Mouse (Mus musculus) heart, embryonic 15.5 days (tissue): ENCODE data around the gene AW822073. TPM values are rescaled to one million over a fixed set of nuclear protein-coding genes. Genes with fewer than 3 reads are reported as not detected.

Experiments used
- ATAC-seq: fragments of 200-750 bp; cut with Nextera tagmentation; replicated peaks from 2 replicates; pipeline ENCODE4 v1.8.0; 2017; ENCODE audit warnings: low read depth, moderate TSS enrichment; ENCODE audit not compliant: insufficient number of reproducible peaks, insufficient read depth, low FRiP score
- H3K27ac ChIP-seq: fragments of 300-500 bp; sonication (generic); 2 replicates; pipeline ENCODE4 v1.5.1; 2015; ENCODE audit warnings: mild to moderate bottlenecking, inconsistent platforms
- H3K27me3 ChIP-seq: fragments of 300-500 bp; sonication (generic); 2 replicates; pipeline ENCODE4 v1.6.1; 2015; ENCODE audit warnings: inconsistent platforms
- H3K36me3 ChIP-seq: fragments of 300-500 bp; sonication (generic); 2 replicates; pipeline ENCODE4 v1.6.1; 2015; ENCODE audit warnings: mild to moderate bottlenecking, inconsistent platforms
- H3K4me1 ChIP-seq: fragments of 300-500 bp; sonication (generic); replicated peaks from 2 replicates; pipeline ENCODE4 v1.6.1; 2015; ENCODE audit warnings: inconsistent platforms
- H3K4me2 ChIP-seq: fragments of 300-500 bp; sonication (generic); 2 replicates; pipeline ENCODE4 v1.6.1; 2015; ENCODE audit warnings: inconsistent platforms, mild to moderate bottlenecking, moderate library complexity
- H3K4me3 ChIP-seq: fragments of 300-500 bp; sonication (generic); 2 replicates; pipeline ENCODE4 v1.5.1; 2015; ENCODE audit warnings: mild to moderate bottlenecking, inconsistent platforms
- H3K9ac ChIP-seq: fragments of 300-500 bp; sonication (generic); 2 replicates; pipeline ENCODE4 v1.6.1; 2015; ENCODE audit warnings: mild to moderate bottlenecking, inconsistent platforms
- H3K9me3 ChIP-seq: fragments of 300-500 bp; sonication (generic); replicated peaks from 2 replicates; pipeline ENCODE4 v1.6.1; 2016; ENCODE audit warnings: inconsistent platforms
- WGBS: fragments of 180-500 bp; shearing (Covaris S2); methylation state at CpG from one replicate; pipeline ENCODE4 v1.1.7; 2015; ENCODE audit warnings: mixed read lengths; 5-methylcytosine and 5-hydroxymethylcytosine counted together
- polyA plus RNA-seq: library from polyadenylated mRNA; unstranded; fragments of >200 nt; fragmentation: Nextera tagmentation; extraction: Ambion mirVana; gene quantifications from 2 replicates; pipeline ENCODE4 v1.2.1, GENCODE M21; 2015

The AW822073 gene
- polyA plus RNA-seq, 1 experiment from 2014 or later = not detected

DNA sequence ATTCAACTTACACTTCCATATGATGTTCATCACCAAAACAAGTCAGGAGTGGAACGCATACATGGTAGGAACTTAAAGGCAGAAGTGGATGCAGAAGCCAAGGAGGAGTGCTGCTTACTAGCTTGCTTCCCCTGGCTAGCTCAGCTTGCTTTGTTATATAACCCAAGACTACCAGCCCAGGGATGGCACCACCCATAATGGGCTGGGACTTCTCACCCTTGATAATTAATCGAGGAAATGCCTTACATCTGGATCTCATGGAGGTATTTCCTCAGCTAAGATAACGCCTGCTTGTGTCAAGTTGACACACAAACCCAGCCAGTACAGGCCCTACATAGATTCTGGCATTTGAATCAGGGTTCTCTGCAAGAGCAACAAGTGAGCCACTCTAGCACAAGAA, 7.4 kb downstream of the AW822073 start:
- ATAC-seq = no peak
- no peaks in the 10 kb centered on the region for H3K4me1 ChIP-seq
- WGBS = 70% methylated on average over 3 of the region's 3 CpGs
- H3K4me2 ChIP-seq = no peak overlapping the region
- H3K9me3 ChIP-seq = 0 out of 2 replicates have a peak, but pooled peaks cover 4% of the 10 kb centered on the region
- no peak overlapping the region for H3K27ac ChIP-seq
- no peak overlapping the region for H3K9ac ChIP-seq
- H3K36me3 ChIP-seq = no peaks in the 10 kb centered on the region
- no peak overlapping the region for H3K4me3 ChIP-seq
- H3K27me3 ChIP-seq = no peaks in the 10 kb centered on the region

DNA sequence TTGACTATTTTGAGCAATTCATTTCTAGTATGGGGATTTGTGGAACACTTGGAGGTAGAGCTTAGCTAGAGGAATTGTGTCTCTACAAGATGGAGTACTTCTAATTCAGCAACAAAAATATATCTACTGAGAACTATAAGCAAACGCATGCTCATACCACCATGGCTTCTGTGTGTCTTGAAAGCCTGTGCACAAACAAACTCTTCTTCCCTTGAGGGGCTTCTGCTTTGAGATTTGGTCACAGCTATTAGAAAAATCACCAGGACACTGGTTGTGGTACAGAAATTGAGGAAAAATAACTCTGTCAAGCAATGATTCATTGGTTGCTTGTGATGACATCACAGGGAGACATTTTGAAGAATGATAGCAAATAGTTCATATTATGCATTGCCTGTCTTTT, 9.4 kb downstream of the AW822073 start:
- no peaks in the 10 kb centered on the region for H3K4me1 ChIP-seq
- 0 out of 2 replicates have a peak, but pooled peaks cover 4% of the 10 kb centered on the region for H3K9me3 ChIP-seq
- no peak for ATAC-seq
- H3K9ac ChIP-seq = no peak overlapping the region
- H3K27me3 ChIP-seq = no peaks in the 10 kb centered on the region
- H3K4me3 ChIP-seq = no peak overlapping the region
- 74% methylated on average over 1 of the region's 1 CpGs for WGBS
- no peak overlapping the region for H3K27ac ChIP-seq
- H3K36me3 ChIP-seq = no peaks in the 10 kb centered on the region
- no peak overlapping the region for H3K4me2 ChIP-seq

- no peak; the same call in 1 of the 2 replicates for ATAC-seq
- WGBS = 70% methylated on average over 5 of the region's 5 CpGs
These were observed 9.8 kb downstream of the AW822073 start for GRCm38 (mm10) chr10:58214934-58215333.

GRCm38 (mm10) chr10:58214497-58214896, 10.2 kb downstream of the AW822073 start:
- H3K4me1 ChIP-seq = no peaks in the 10 kb centered on the region
- H3K27ac ChIP-seq = no peak overlapping the region
- H3K9me3 ChIP-seq = 0 out of 2 replicates have a peak, but pooled peaks cover 4% of the 10 kb centered on the region
- no peak overlapping the region for H3K9ac ChIP-seq
- H3K36me3 ChIP-seq = no peaks in the 10 kb centered on the region
- no peak for ATAC-seq
- no peak overlapping the region for H3K4me3 ChIP-seq
- no peak overlapping the region for H3K4me2 ChIP-seq
- no peaks in the 10 kb centered on the region for H3K27me3 ChIP-seq

More at GRCm38 (mm10) chr10:58214934-58215333, 9.8 kb downstream of the AW822073 start:
- Histone ChIP-seq H3K9ac (no peak overlapping the region), H3K36me3 (no peaks in the 10 kb centered on the region), H3K4me2 (no peak overlapping the region), H3K4me1 (no peaks in the 10 kb centered on the region), H3K27ac (no peak overlapping the region), H3K4me3 (no peak overlapping the region), H3K27me3 (no peaks in the 10 kb centered on the region), H3K9me3 (0 out of 2 replicates have a peak, but pooled peaks cover 4% of the 10 kb centered on the region)

DNA sequence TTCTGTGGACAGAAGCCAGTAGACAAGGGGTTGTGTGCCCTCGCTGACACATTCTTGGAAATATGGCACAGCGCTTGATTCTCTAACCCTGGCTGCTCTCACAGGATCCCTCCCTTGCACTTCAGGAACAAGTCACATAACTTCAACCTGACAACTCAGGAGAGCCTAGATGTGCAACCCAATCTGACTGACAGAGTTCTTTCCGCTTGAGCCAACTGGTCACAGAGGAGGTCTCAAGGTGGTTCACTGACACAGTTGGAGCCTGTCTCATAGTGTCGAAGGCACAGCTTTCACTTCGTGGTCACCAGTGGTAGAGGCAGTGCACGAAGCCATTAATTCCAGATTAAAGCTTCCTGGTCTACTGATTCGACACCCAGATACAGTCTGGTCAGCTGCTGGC, 12.5 kb downstream of the AW822073 start:
- no peaks in the 10 kb centered on the region for H3K27me3 ChIP-seq
- no peak overlapping the region for H3K9ac ChIP-seq
- no peak overlapping the region for H3K27ac ChIP-seq
- H3K36me3 ChIP-seq = no peaks in the 10 kb centered on the region
- no peak overlapping the region for H3K4me3 ChIP-seq
- WGBS = 66% methylated on average over 7 of the region's 7 CpGs
- no peak overlapping the region for H3K4me2 ChIP-seq
- no peaks in the 10 kb centered on the region for H3K4me1 ChIP-seq
- ATAC-seq = no peak
- 0 out of 2 replicates have a peak, but pooled peaks cover 4% of the 10 kb centered on the region for H3K9me3 ChIP-seq

- no peak overlapping the region for H3K4me2 ChIP-seq
- ATAC-seq = no peak
These were observed 13.5 kb downstream of the AW822073 start for GRCm38 (mm10) chr10:58211213-58211612.

DNA sequence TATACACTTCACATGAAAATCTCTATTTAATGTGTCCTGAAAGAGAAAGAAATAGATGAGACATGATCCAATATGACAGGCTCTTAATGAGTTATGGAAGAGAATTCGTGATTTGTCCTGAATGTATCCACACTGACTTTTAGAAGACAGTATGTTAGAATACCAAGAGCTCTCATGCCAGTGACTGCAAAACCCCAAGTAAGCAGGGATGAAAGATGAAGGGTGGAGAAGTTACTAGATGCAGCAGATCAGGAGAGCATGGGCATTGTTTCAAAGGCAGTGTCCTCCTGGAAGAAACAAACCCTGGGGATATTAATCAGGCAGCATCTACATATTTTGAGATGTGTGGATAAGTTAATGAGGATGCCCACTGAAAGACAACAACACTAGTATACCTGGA, 14.2 kb downstream of the AW822073 start:
- no peak overlapping the region for H3K4me2 ChIP-seq
- H3K27ac ChIP-seq = no peak overlapping the region
- no peak for ATAC-seq
- H3K9ac ChIP-seq = no peak overlapping the region
- H3K4me3 ChIP-seq = no peak overlapping the region
- H3K9me3 ChIP-seq = 0 out of 2 replicates have a peak, but pooled peaks cover 7% of the 10 kb centered on the region
- H3K36me3 ChIP-seq = no peaks in the 10 kb centered on the region
- H3K27me3 ChIP-seq = no peaks in the 10 kb centered on the region
- no peaks in the 10 kb centered on the region for H3K4me1 ChIP-seq
- WGBS = 50% methylated on average over 1 of the region's 1 CpGs

More at GRCm38 (mm10) chr10:58211213-58211612, 13.5 kb downstream of the AW822073 start:
- Histone ChIP-seq H3K27me3 (no peaks in the 10 kb centered on the region), H3K9ac (no peak overlapping the region), H3K4me3 (no peak overlapping the region), H3K27ac (no peak overlapping the region), H3K36me3 (no peaks in the 10 kb centered on the region), H3K9me3 (0 out of 2 replicates have a peak, but pooled peaks cover 9% of the 10 kb centered on the region), H3K4me1 (no peaks in the 10 kb centered on the region)
- WGBS = 75% methylated on average over 2 of the region's 2 CpGs

- ATAC-seq = no peak
- 58% methylated on average over 2 of the region's 2 CpGs for WGBS
- no peaks in the 10 kb centered on the region for H3K36me3 ChIP-seq
- H3K4me3 ChIP-seq = no peak overlapping the region
- no peak overlapping the region for H3K27ac ChIP-seq
- no peaks in the 10 kb centered on the region for H3K4me1 ChIP-seq
- H3K27me3 ChIP-seq = no peaks in the 10 kb centered on the region
- no peak overlapping the region for H3K9ac ChIP-seq
- H3K4me2 ChIP-seq = no peak overlapping the region
- 0 out of 2 replicates have a peak, but pooled peaks cover 7% of the 10 kb centered on the region for H3K9me3 ChIP-seq
These were observed 14.8 kb downstream of the AW822073 start for GRCm38 (mm10) chr10:58209710-58210467.

DNA sequence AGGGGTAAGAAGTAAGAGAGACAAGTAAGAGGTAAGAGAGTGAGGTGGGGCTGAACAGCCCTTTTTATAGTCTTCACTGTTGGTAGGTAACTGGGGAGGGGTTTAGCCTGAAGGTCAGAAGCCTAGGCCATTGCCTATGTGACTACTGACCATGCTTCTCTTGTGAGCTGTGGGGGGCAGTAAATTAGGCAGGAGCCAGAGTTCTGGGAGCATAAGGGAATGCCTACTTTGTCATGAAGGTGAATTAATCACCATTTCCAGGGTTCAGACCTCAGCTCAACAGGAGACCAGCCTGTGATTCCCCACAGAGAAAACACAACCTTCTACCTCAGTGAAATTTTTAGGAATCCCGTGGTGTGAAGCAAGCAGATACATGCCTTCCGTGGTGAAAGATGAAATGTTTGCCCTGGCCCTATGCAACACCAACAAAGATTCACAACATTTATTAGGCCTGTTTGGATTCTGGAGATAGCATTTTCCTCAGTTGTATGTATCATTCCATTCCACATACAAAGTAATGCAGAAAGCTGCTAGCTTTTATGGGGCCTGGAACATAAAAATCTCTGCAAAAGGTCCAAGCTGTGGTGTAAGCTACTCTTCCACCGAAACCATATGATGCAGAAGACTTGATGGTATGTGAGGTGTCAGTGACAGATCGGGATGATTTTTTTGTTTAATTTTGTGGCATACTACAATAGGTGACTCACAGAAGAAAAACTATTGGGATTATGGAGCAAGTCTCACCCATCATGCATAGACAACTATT, 17.9 kb downstream of the AW822073 start:
- Histone ChIP-seq H3K9ac (no peak overlapping the region), H3K27me3 (no peaks in the 10 kb centered on the region), H3K9me3 (0 out of 2 replicates have a peak, but pooled peaks cover 7% of the 10 kb centered on the region), H3K27ac (no peak overlapping the region), H3K4me3 (no peak overlapping the region), H3K4me1 (no peaks in the 10 kb centered on the region), H3K36me3 (no peaks in the 10 kb centered on the region), H3K4me2 (no peak overlapping the region)
- ATAC-seq = peak; percentile 27; the same call in 1 of the 2 replicates
- WGBS = 74% methylated on average over 4 of the region's 4 CpGs

DNA sequence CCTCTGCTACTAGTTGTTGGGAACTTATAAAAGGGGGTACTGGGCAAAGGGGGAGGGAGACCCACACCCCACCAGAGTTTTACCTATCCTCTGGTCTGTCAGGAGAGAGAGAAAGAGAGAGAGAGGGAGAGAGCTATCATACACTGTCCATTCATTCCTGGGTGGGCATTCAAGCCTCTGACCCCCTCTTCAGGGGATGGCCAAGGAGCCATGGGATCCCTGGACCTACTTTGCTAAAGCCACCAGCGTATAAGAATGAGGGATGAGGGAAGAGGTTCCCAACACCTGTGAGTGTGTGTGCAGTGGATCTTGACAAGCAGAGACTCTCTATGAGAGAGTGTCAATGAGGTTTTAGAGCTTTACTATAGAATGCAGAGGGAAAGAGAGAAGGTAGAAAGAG, 18.7 kb downstream of the AW822073 start:
- H3K9me3 ChIP-seq = 0 out of 2 replicates have a peak, but pooled peaks cover 7% of the 10 kb centered on the region
- H3K4me2 ChIP-seq = no peak overlapping the region
- H3K36me3 ChIP-seq = no peaks in the 10 kb centered on the region
- no peak overlapping the region for H3K27ac ChIP-seq
- ATAC-seq = no peak; the same call in 1 of the 2 replicates
- H3K27me3 ChIP-seq = no peaks in the 10 kb centered on the region
- no peak overlapping the region for H3K9ac ChIP-seq
- whole genome bisulfite sequencing = 24% methylated on average over 1 of the region's 1 CpGs
- H3K4me1 ChIP-seq = no peaks in the 10 kb centered on the region
- H3K4me3 ChIP-seq = no peak overlapping the region
